Mouse (Mus musculus) naive thymus-derived CD4-positive, alpha-beta T cell, adult 2 months (primary cell): Measurements from ENCODE around the gene Corin.
A peak's percentile ranks its signal among the peaks of the same experiment; 100 is the strongest.

Experiments used
- DNase-seq: peaks from one replicate; pipeline ENCODE4 v3.0.0-alpha.2; 2011; ENCODE audit warnings: low read depth

Gene Corin

GRCm38 (mm10) chr5:72315282-72315681, 189.0 kb downstream of the Corin start:
- no peak for DNase-seq

- DNase-seq, result no peak
Observed at GRCm38 (mm10) chr5:72298418-72299104, 205.7 kb downstream of the Corin start.

- DNase-seq, result no peak
Observed at GRCm38 (mm10) chr5:72285077-72285476, 219.2 kb downstream of the Corin start.

GRCm38 (mm10) chr5:72282907-72283306, 221.4 kb downstream of the Corin start:
- no peak for DNase-seq

- peak; percentile 73 for DNase-seq
Observed at GRCm38 (mm10) chr5:72269652-72270051, 234.6 kb downstream of the Corin start.

GRCm38 (mm10) chr5:72269204-72269603, 235.1 kb downstream of the Corin start:
- no peak for DNase-seq

- no peak for DNase-seq
Observed at GRCm38 (mm10) chr5:72266955-72267535, 237.2 kb downstream of the Corin start.

GRCm38 (mm10) chr5:72264195-72264751, 240.0 kb downstream of the Corin start:
- DNase-seq, result no peak

- no peak for DNase-seq
Observed at GRCm38 (mm10) chr5:72261802-72262324, 242.4 kb downstream of the Corin start.

GRCm38 (mm10) chr5:72259298-72259621, 245.0 kb downstream of the Corin start:
- DNase-seq, result peak; percentile 31

- peak; percentile 31 for DNase-seq
Observed at GRCm38 (mm10) chr5:72258409-72259297, 245.6 kb downstream of the Corin start.

GRCm38 (mm10) chr5:72257084-72257483, 247.2 kb downstream of the Corin start:
- no peak for DNase-seq

- DNase-seq, result no peak
Observed at GRCm38 (mm10) chr5:72254958-72255357, 249.3 kb downstream of the Corin start.

GRCm38 (mm10) chr5:72250180-72250579, 254.1 kb downstream of the Corin start:
- DNase-seq, result no peak
